Mouse (Mus musculus) ES-Bruce4 (cell line): Measurements from ENCODE around the gene Phkg1.
A peak's percentile ranks its signal among the peaks of the same experiment; 100 is the strongest.

Experiments
- CTCF ChIP-seq: IDR thresholded peaks from one replicate; pipeline ENCODE4 v1.8.1; 2011; ENCODE audit warnings: low read depth, low read length
- EP300 ChIP-seq: IDR thresholded peaks from 2 replicates; pipeline ENCODE4 v1.6.1; 2011; ENCODE audit warnings: low read depth, low read length; ENCODE audit not compliant: insufficient read depth
- POLR2A ChIP-seq: IDR thresholded peaks from one replicate; pipeline ENCODE4 v1.8.1; 2011; ENCODE audit warnings: low read length; ENCODE audit not compliant: insufficient read depth

GRCm38 (mm10) chr5:129886911-129887636 is 11.3 kb downstream of the Phkg1 start, which contains the start of gene Chchd2:
- TF ChIP-seq CTCF: no peak
- peak; percentile 86 for TF ChIP-seq POLR2A
- TF ChIP-seq EP300: no peak
